Mouse (Mus musculus) lung, postnatal 4 days (tissue): Measurements from ENCODE around the gene Trim58.

Source experiments
- DNase-seq, 2 experiments: peaks; one replicate each; pipeline ENCODE4 v3.0.0; 2021

The Trim58 gene

DNA sequence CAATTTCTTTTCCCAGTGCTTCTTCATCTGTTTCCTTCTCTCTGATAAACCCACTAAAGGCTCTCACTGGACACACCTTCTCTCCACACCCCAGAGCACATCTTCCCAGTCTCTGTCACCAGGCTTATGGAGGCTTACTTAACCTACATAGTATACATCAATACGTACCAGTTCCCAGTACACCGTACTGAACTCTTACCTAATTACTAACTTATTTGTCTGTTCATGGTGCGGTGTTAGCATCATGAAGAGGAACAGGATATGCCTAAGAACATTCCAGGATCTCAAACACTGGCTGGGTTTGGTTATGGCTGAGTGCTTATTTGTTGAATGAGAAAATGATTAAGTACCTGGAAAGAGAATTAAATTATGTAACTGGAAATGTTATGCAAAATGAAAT lies 14.9 kb downstream of the Trim58 start:
- no peak for DNase-seq

DNA sequence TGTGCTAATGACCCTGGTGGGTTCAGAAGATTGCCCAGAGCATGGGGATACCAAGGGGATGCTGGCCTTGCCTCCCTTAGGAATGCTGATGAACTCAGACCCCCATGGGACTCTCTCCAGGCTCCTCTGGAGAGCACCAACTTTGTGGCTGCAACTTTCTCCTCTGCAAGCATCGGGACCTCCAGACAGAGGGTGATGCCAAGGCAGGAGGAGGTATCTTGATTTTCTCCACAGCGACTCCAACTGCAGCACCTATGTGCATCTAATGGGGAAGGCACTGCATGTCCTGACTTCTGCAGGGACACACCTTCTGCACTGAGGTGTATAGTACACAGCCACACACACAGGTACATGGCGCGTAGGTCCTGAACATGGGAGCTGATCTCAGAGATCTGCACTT lies 18.3 kb downstream of the Trim58 start, which contains the start of gene Olfr322:
Gene Olfr322 (plus strand): TSS at position 187 of the 400 bp plus-strand sequence.
- DNase-seq, result no peak

DNA sequence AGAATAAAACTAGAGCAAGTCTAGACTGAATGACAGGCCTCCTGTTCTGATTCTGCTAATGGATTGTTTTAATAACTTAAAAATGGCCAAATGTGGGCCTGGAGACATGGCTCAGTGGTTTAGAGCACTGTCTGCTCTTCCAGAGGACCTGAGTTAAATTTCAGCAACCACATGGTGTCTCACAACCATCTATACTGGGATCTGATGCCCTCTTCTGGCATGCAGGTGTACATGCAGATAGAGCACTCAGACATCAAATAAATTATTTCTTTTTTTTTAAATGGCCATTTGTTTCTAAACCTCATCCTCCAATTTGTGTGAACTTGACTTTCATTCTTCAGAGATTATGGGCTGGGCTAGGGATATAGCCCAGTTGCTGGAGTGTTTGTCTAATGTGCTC lies 29.0 kb downstream of the Trim58 start:
- no peak for DNase-seq

DNA sequence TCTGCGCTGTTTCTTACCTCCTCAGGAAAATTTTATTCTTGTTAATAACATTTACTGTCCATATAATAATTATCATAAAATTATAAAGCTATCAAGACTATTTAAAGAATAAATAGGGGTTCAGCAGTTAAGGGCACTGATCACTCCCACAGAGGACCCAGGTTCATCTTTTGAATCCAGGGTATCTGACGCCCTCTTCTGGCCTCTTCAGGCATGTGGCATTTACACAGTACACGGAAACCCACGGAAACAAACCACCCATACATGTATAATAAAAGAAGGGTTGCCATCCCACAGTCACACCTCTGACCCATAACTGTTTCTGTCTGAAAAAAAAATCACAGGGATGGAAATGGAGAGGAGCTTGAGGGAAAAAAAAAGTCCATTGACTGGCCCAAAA lies 31.6 kb downstream of the Trim58 start:
- DNase-seq, result no peak

DNA sequence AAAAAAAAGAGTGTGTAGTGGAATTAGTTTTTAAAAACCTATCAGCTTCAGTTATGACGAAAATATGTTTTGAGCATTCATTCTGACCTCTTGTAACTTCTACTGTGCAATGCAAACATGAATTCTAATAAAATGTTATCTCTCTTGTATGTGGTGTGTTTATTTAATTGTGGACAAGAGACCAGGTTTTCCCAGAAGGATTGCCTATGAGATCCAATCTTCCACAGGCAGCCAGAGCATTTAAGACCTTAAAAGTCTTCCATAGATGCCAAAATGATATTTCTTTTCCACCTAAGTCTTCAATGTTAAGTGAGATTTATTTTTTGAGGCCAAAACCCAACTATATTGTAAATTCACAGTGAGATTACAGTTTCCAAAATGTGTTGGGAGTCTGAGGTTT lies 40.5 kb downstream of the Trim58 start, which contains the start of gene Olfr320:
Gene Olfr320 (plus strand): TSS at position 301 of the 400 bp plus-strand sequence.
- no peak for DNase-seq

DNA sequence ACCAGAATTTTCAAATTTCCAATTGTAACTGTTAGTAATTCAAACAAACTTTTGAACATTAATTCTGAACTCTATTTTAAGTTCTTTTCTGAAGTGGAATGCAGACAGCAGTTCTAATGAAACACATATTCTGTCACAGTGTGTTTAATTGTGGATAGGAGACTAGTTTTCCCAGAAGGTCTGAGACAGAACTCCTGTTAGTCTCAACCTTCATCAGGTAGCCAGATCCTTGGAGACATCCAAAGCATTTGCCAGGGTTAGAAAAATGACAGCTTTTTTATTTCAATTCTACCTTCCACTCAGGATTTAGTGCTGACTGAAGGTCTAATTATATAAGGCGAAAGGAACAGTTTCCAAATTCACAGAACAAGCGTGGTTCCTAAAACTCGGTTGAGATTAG lies 58.6 kb downstream of the Trim58 start, which contains the start of gene Olfr319:
Gene Olfr319 (plus strand): TSS at position 301 of the 400 bp plus-strand sequence.
- no peak for DNase-seq
